Mouse (Mus musculus) heart, postnatal 36 days (tissue): ENCODE measurements around the gene Olfr1451. TPM values are rescaled to one million over a fixed set of nuclear protein-coding genes. Genes with fewer than 3 reads are reported as not detected.
"Not testable (repeated sequence)": the region's sequence is repeated elsewhere in the genome, so short reads cannot be mapped to it uniquely, and the experiment has no call there.

Experiments used
- DNase-seq, 2 experiments: peaks; one replicate each; pipeline ENCODE4 v3.0.0; 2021 to 2022
- intact Hi-C: fragments of 180-260 bp; cut with DNase I; formaldehyde crosslinking; loops from one replicate; pipeline ENCODE4 v1.15.1; 2025
- total RNA-seq, 2 experiments: library from RNA; stranded (reverse); gene quantifications; 2 replicates each; pipeline ENCODE4 v1.2.3; 2021

The Olfr1451 gene
- not detected for total RNA-seq

DNA sequence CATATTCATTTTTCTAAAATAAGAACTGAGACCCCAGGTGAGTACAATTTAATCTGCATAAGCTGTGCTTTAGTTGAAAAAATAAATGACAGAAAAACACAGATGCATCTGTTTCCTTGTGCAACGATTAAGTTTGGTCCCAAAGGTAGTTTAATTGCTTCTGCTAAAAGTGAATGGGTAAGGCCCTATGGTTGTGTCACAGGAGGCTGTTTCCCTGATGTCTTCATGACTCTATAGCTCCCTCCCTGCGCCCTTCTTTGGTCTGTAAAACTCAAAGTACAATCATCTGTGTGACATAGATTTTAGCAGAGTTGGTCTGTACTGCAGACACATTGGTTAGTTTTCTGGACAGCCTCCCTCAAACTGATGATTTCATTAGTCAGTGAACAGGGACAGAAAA, at the start of gene Olfr1451:
TSS of gene Olfr1451 (plus strand) at position 301 of the 400 bp plus-strand sequence.
- DNase-seq, result no peak
- intact Hi-C loops, result no loop called here

DNA sequence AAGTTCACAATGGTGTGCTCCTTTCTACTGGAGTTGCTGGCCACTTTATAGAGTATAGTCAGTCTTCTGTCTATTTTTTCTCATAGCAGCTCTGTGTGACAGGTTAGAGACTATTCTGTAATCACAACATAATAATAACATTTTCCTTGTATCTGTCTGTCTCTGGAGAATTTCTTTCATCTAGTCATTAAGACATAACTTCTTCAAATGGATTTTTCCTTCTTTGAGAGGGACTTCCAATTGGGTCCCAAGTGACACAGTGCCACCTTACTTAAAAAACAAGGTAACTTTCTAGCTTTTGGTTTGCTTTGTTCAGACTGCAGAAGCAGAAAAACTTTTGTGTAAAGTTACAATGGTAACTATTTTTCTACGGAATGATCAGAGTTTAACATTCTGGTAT, 44.9 kb upstream of the Olfr1451 start, which contains the start of gene Olfr1450:
TSS of gene Olfr1450 (plus strand) at position 301 of the 400 bp plus-strand sequence.
- DNase-seq, result no peak
- intact Hi-C loops, result no loop called here

DNA sequence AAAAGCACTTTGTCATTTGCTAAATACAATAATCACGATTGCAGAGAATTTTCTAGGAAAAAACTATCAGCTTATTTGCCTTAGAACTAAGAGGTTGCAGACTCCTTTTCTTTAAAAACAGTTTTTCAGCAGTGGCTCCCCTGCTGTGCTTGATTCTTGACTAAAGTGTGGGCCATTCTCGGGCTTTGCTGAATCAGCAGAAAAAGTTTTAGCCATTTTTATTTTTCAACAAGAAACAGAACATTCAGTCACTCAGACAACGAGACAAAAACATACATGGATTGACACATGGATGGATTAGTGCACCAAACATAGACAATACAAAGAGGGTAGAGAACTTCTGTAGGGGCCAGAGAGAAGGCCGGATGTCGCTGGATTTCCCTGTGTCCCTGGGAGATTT, 24.7 kb upstream of the Olfr1451 start:
- DNase-seq, intact Hi-C loops: not testable (repeated sequence)

DNA sequence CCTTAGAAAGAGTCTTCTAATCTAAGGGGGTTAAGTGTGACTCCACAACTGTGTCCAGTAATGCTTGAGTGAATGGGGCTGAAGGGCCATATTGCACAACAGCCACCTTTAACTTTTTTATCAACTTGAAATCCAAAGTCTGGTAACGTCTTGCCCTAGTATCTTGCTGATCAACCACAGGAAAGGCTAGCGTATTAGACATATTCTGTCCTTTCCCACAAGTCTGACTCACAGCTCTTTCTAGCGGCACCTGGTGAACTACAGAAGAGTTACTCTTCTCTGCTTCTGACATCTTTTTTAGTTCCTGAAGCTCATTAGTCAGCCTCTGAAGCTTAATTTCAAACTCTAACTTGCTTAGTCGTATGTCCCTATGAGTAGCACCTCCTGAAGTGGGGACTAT, 2.5 kb upstream of the Olfr1451 start:
- intact Hi-C loops, DNase-seq: not testable (repeated sequence)

DNA sequence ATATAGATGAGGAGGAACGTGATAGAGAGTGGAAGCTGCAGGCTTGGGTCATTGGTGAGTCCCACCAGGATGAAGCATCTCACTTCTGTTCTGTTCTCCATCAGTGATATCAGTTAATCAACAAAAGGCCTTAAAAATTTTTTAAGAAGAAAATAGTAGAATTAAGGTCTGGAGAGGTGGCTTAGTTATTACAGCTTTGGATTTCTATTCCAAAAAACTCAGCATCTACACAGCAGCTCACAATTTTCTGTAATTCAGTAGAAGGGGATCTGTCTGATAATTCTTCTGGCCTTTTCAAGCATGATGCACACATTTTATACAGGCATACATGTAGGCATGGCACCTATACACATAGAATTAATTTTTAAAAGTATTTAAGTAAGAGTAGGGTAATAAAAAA, 33.4 kb downstream of the Olfr1451 start, which contains the start of gene Olfr1453:
TSS of gene Olfr1453 (minus strand) at position 101 of the 400 bp plus-strand sequence.
- intact Hi-C loops, result no loop called here
- no peak for DNase-seq

Other genes with a start within 250 kb of the Olfr1451 start
- gene Cntf, start 229.4 kb upstream of the Olfr1451 start, total RNA-seq, result 1 to 10 TPM; 1.6 TPM
- gene Zfp91, start 198.9 kb upstream of the Olfr1451 start, total RNA-seq, result 10 to 100 TPM; 78.7 to 80.7 TPM
- 1 to 10 TPM; 1.4 to 1.5 TPM for gene Lpxn, start 198.8 kb upstream of the Olfr1451 start, total RNA-seq
- not detected for gene Gm5244, start 148.3 kb upstream of the Olfr1451 start, total RNA-seq
- not detected for gene Olfr1444, start 137.7 kb upstream of the Olfr1451 start, total RNA-seq
- not detected for gene Olfr1445, start 111.2 kb upstream of the Olfr1451 start, total RNA-seq
- not detected for gene Olfr1446, start 101.5 kb upstream of the Olfr1451 start, total RNA-seq
- not detected for gene Olfr1447, start 91.3 kb upstream of the Olfr1451 start, total RNA-seq
- gene Olfr1448, start 70.6 kb upstream of the Olfr1451 start, total RNA-seq, result not detected
- not detected for gene Olfr1449, start 64.2 kb upstream of the Olfr1451 start, total RNA-seq
- not detected for gene Olfr1450, start 44.8 kb upstream of the Olfr1451 start, total RNA-seq
- not detected for gene Olfr1453, start 33.3 kb downstream of the Olfr1451 start, total RNA-seq
- not detected for gene Olfr1454, start 65.6 kb downstream of the Olfr1451 start, total RNA-seq
- not detected for gene Olfr1457, start 102.9 kb downstream of the Olfr1451 start, total RNA-seq
- not detected for gene Olfr1458, start 111.8 kb downstream of the Olfr1451 start, total RNA-seq
- under 1 TPM; 0.03 TPM for gene Olfr1459, start 154.5 kb downstream of the Olfr1451 start, total RNA-seq
- gene Olfr1461, start 168.0 kb downstream of the Olfr1451 start, total RNA-seq, result not detected
- not detected for gene Olfr1462, start 190.7 kb downstream of the Olfr1451 start, total RNA-seq
- gene Olfr1463, start 236.3 kb downstream of the Olfr1451 start, total RNA-seq, result not detected